Mouse (Mus musculus) adrenal gland, postnatal 10 days (tissue): ENCODE measurements around the gene Samd4b. TPM values are rescaled to one million over a fixed set of nuclear protein-coding genes. Genes with fewer than 3 reads are reported as not detected.

Experiments
- DNase-seq: peaks from one replicate; pipeline ENCODE4 v3.0.0; 2021; ENCODE audit warnings: mixed read lengths
- total RNA-seq, 2 experiments: library from RNA; stranded (reverse); gene quantifications; 2 replicates each; pipeline ENCODE4 v1.2.3; 2021

Gene Samd4b
- total RNA-seq, 2 experiments from 2014 or later: 45.5 to 49.6 TPM

- DNase-seq: peak; percentile 62
These were observed 219.8 kb downstream of the Samd4b start for GRCm38 (mm10) chr7:28378066-28378690.

GRCm38 (mm10) chr7:28377190-28378065, 220.5 kb downstream of the Samd4b start:
- DNase-seq: no peak

- DNase-seq: peak; percentile 85
These were observed 221.8 kb downstream of the Samd4b start for GRCm38 (mm10) chr7:28376011-28376771.

GRCm38 (mm10) chr7:28375176-28375921, 222.6 kb downstream of the Samd4b start:
- peak; percentile 93 for DNase-seq

- no peak for DNase-seq
These were observed 223.3 kb downstream of the Samd4b start for GRCm38 (mm10) chr7:28374647-28375046.

GRCm38 (mm10) chr7:28373891-28374495, 224.0 kb downstream of the Samd4b start:
- DNase-seq: no peak

- peak; percentile 86 for DNase-seq
These were observed 224.8 kb downstream of the Samd4b start for GRCm38 (mm10) chr7:28373131-28373581.

- peak; percentile 99 for DNase-seq
These were observed 225.5 kb downstream of the Samd4b start, which contains the start of gene Plekhg2 for GRCm38 (mm10) chr7:28372251-28373108. Gene Plekhg2, minus strand, starts transcription at chr7:28372599.

GRCm38 (mm10) chr7:28371514-28371989, 226.4 kb downstream of the Samd4b start:
- peak; percentile 72 for DNase-seq

- DNase-seq: no peak
These were observed 226.9 kb downstream of the Samd4b start for GRCm38 (mm10) chr7:28370977-28371513.

GRCm38 (mm10) chr7:28370051-28370450, 227.9 kb downstream of the Samd4b start:
- no peak for DNase-seq

- no peak for DNase-seq
These were observed 229.5 kb downstream of the Samd4b start for GRCm38 (mm10) chr7:28368276-28368920.

GRCm38 (mm10) chr7:28367663-28368275, 230.2 kb downstream of the Samd4b start:
- DNase-seq: no peak

- no peak for DNase-seq
These were observed 235.4 kb downstream of the Samd4b start for GRCm38 (mm10) chr7:28362441-28363060.

- DNase-seq: no peak
These were observed 236.2 kb downstream of the Samd4b start for GRCm38 (mm10) chr7:28361647-28362341.

- no peak for DNase-seq
These were observed 237.7 kb downstream of the Samd4b start for GRCm38 (mm10) chr7:28360291-28360690.

- no peak for DNase-seq
These were observed 238.1 kb downstream of the Samd4b start for GRCm38 (mm10) chr7:28359854-28360253.

GRCm38 (mm10) chr7:28358431-28358830, 239.5 kb downstream of the Samd4b start:
- DNase-seq: no peak
